Mouse (Mus musculus) C2C12 (cell line): ENCODE data around the gene Fras1.

Experiments
- CEBPB ChIP-seq: IDR thresholded peaks from one replicate; pipeline ENCODE4 v1.6.1; 2011; ENCODE audit warnings: low read depth, mild to moderate bottlenecking, control low read depth, moderate library complexity
- CTCF ChIP-seq: IDR thresholded peaks from one replicate; pipeline ENCODE4 v1.5.1; 2011; ENCODE audit not compliant: control insufficient read depth, insufficient read depth, insufficient read length
- MYOG ChIP-seq: IDR thresholded peaks from one replicate; pipeline ENCODE4 v1.6.1; 2011; ENCODE audit not compliant: control insufficient read depth, insufficient read length; ENCODE audit errors: extremely low read depth

DNA sequence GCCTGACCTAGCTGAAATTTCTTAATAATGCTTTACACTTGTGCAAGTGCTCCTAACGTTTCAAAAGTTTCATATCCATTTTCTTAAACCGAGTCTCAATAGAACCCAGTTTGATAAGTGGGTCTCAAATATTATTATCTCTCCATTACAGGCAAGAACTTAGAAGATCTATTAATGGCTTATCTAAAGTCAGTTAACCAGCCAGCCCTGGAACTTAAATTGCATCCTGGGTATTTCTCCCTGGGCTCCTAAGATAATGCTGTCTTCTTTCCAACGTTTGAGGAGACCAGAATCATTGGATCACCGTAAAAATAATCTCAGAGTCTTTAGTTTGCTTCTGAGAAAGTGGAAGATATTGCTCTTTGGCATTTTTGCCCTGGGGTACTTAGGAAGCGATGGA lies 8.2 kb upstream of the Fras1 start:
- no peak for TF ChIP-seq CTCF
- no peak for TF ChIP-seq MYOG
- TF ChIP-seq CEBPB: no peak
